19 mouse cellular contexts compared by ENCODE assay signal in genomic region chr9:75618836-75619400, GRCm38 (mm10). TPM values are rescaled to one million over a fixed set of nuclear protein-coding genes. Genes with fewer than 3 reads are reported as not detected.
DNase-seq lines count a peak whose midpoint lies in the region; ATAC-seq and TF ChIP-seq lines count a peak whose summit lies in the region.
"Had no signal": no experiment of that assay in that cellular context is flagged by ENCODE, and none has a peak within 500 bp of the region (broad histone marks: within the 10 kb centered on the region; RNA-seq: fewer than 3 reads in every experiment).

No protein-coding gene starts in this region.

- no peak overlapping the region for H3K4me3 ChIP-seq in hindbrain, embryonic 15.5 days
- H3K4me3 ChIP-seq in hindbrain, embryonic 12.5 days: no peak overlapping the region
- no peak overlapping the region for H3K4me3 ChIP-seq in lung, embryonic 14.5 days (ENCODE audit: low read depth, low read length)
- H3K4me3 ChIP-seq in lung, postnatal 0 days (ENCODE audit: low read depth, low read length): no peak overlapping the region
- no peak overlapping the region for H3K4me3 ChIP-seq in hindbrain, embryonic 16.5 days (ENCODE audit: low read length)
- no peak overlapping the region for H3K4me3 ChIP-seq in limb, embryonic 12.5 days (replicated peaks)
- H3K4me3 ChIP-seq: erythroblast, embryonic 14.5 days; liver, embryonic 12.5 days; midbrain, embryonic 12.5 days had no signal

- no peaks in the 10 kb centered on the region for H3K27me3 ChIP-seq in hindbrain, embryonic 15.5 days
- no peaks in the 10 kb centered on the region for H3K27me3 ChIP-seq in hindbrain, embryonic 12.5 days
- no peaks in the 10 kb centered on the region for H3K27me3 ChIP-seq in lung, embryonic 14.5 days (ENCODE audit: insufficient read depth, low read length)
- no peaks in the 10 kb centered on the region for H3K27me3 ChIP-seq in lung, postnatal 0 days (replicated peaks; ENCODE audit: insufficient read depth, low read length)
- H3K27me3 ChIP-seq in hindbrain, embryonic 16.5 days (replicated peaks; ENCODE audit: control insufficient read depth, insufficient read depth, low read length): no peaks in the 10 kb centered on the region
- H3K27me3 ChIP-seq in limb, embryonic 12.5 days: peaks cover 2% of the 10 kb centered on the region; the same call in 1 of the 2 replicates

- no peaks in the 10 kb centered on the region for H3K9me3 ChIP-seq in hindbrain, embryonic 15.5 days
- no peaks in the 10 kb centered on the region for H3K9me3 ChIP-seq in hindbrain, embryonic 12.5 days (replicated peaks)
- no peaks in the 10 kb centered on the region for H3K9me3 ChIP-seq in lung, embryonic 14.5 days (ENCODE audit: low read depth, low read length)
- no peaks in the 10 kb centered on the region for H3K9me3 ChIP-seq in lung, postnatal 0 days (ENCODE audit: low read length)
- H3K9me3 ChIP-seq in hindbrain, embryonic 16.5 days (ENCODE audit: control insufficient read depth, low read length): no peaks in the 10 kb centered on the region
- H3K9me3 ChIP-seq in limb, embryonic 12.5 days: 0 out of 2 replicates have a peak, but pooled peaks cover 3% of the 10 kb centered on the region
- H3K9me3 ChIP-seq: liver, embryonic 12.5 days; midbrain, embryonic 12.5 days had no signal

- no peaks in the 10 kb centered on the region for H3K4me1 ChIP-seq in hindbrain, embryonic 15.5 days (replicated peaks)
- H3K4me1 ChIP-seq in hindbrain, embryonic 12.5 days: no peaks in the 10 kb centered on the region
- H3K4me1 ChIP-seq in lung, embryonic 14.5 days (ENCODE audit: insufficient read depth): no peaks in the 10 kb centered on the region
- no peaks in the 10 kb centered on the region for H3K4me1 ChIP-seq in lung, postnatal 0 days (ENCODE audit: insufficient read depth, low read depth, low read length)
- no peaks in the 10 kb centered on the region for H3K4me1 ChIP-seq in hindbrain, embryonic 16.5 days (ENCODE audit: control insufficient read depth, insufficient read depth, low read depth, low read length)
- peaks cover 8% of the 10 kb centered on the region for H3K4me1 ChIP-seq in limb, embryonic 12.5 days (replicated peaks)
- H3K4me1 ChIP-seq: liver, embryonic 12.5 days; midbrain, embryonic 12.5 days had no signal

- H3K27ac ChIP-seq in hindbrain, embryonic 15.5 days (replicated peaks): no peak overlapping the region
- no peak overlapping the region for H3K27ac ChIP-seq in hindbrain, embryonic 12.5 days
- no peak overlapping the region for H3K27ac ChIP-seq in lung, embryonic 14.5 days (ENCODE audit: low read depth)
- H3K27ac ChIP-seq in lung, postnatal 0 days (ENCODE audit: low read length): no peak overlapping the region
- H3K27ac ChIP-seq in hindbrain, embryonic 16.5 days (ENCODE audit: low read depth, low read length): no peak overlapping the region
- no peak overlapping the region for H3K27ac ChIP-seq in limb, embryonic 12.5 days
- H3K27ac ChIP-seq: liver, embryonic 12.5 days; midbrain, embryonic 12.5 days had no signal

- WGBS in hindbrain, embryonic 15.5 days: 85% methylated on average over 6 of the region's 6 CpGs
- WGBS in hindbrain, embryonic 12.5 days: 84% methylated on average over 6 of the region's 6 CpGs
- 84% methylated on average over 6 of the region's 6 CpGs for WGBS in lung, embryonic 14.5 days
- 84% methylated on average over 6 of the region's 6 CpGs for WGBS in lung, postnatal 0 days
- WGBS in hindbrain, embryonic 16.5 days: 80% methylated on average over 6 of the region's 6 CpGs
- WGBS in limb, embryonic 12.5 days: 57% methylated on average over 6 of the region's 6 CpGs

- no peak overlapping the region for H3K4me2 ChIP-seq in hindbrain, embryonic 15.5 days
- no peak overlapping the region for H3K4me2 ChIP-seq in hindbrain, embryonic 12.5 days (replicated peaks)
- H3K4me2 ChIP-seq in lung, embryonic 14.5 days: no peak overlapping the region
- H3K4me2 ChIP-seq in lung, postnatal 0 days (replicated peaks; ENCODE audit: low read depth, low read length): no peak overlapping the region
- H3K4me2 ChIP-seq in hindbrain, embryonic 16.5 days (ENCODE audit: low read length): no peak overlapping the region
- H3K4me2 ChIP-seq in limb, embryonic 12.5 days: no peak overlapping the region
- H3K4me2 ChIP-seq: heart, embryonic 11.5 days; liver, embryonic 12.5 days; midbrain, embryonic 12.5 days had no signal

- DNase-seq in lung, embryonic 14.5 days: no peak
- no peak for DNase-seq in lung, postnatal 0 days (ENCODE audit: low spot score)
- no peak for DNase-seq in spleen, postnatal 10 days (ENCODE audit: low spot score in 2 of 2)
- DNase-seq: cerebellum, adult 2 months; cerebellum, postnatal 36 days; heart, postnatal 10 days; kidney, postnatal 25 days; lung, adult 2 months; right cerebral cortex, adult 18-20 months; thymus, postnatal 25 days had no signal

- TF ChIP-seq EP300 in lung, postnatal 0 days (IDR thresholded peaks at IDR 0.05): no peak

- no peak for TF ChIP-seq CTCF in lung, embryonic 14.5 days (IDR thresholded peaks at IDR 0.05; ENCODE audit: low read depth)
- TF ChIP-seq CTCF in lung, postnatal 0 days (IDR thresholded peaks at IDR 0.05): no peak

- peak; percentile 27; the same call in 1 of the 2 replicates for ATAC-seq in hindbrain, embryonic 15.5 days (ENCODE audit: low FRiP score, low read depth)
- ATAC-seq in hindbrain, embryonic 12.5 days (ENCODE audit: low FRiP score): no peak
- ATAC-seq in lung, embryonic 14.5 days (ENCODE audit: insufficient read depth): 0 out of 2 replicates have a peak, but pooled peaks have one; percentile 24
- ATAC-seq in lung, postnatal 0 days: no peak
- peak; percentile 60; the same call in 1 of the 2 replicates for ATAC-seq in hindbrain, embryonic 16.5 days
- peak; percentile 79 for ATAC-seq in limb, embryonic 12.5 days (ENCODE audit: insufficient number of reproducible peaks, insufficient read depth, low FRiP score, low TSS enrichment, low read depth)
- ATAC-seq: forebrain, embryonic 14.5 days; liver, embryonic 12.5 days had no signal

- no peaks in the 10 kb centered on the region for H3K36me3 ChIP-seq in hindbrain, embryonic 15.5 days
- H3K36me3 ChIP-seq in hindbrain, embryonic 12.5 days: no peaks in the 10 kb centered on the region
- H3K36me3 ChIP-seq in lung, embryonic 14.5 days (ENCODE audit: insufficient read depth): no peaks in the 10 kb centered on the region
- H3K36me3 ChIP-seq in lung, postnatal 0 days (ENCODE audit: insufficient read depth, low read length): no peaks in the 10 kb centered on the region
- H3K36me3 ChIP-seq in hindbrain, embryonic 16.5 days (ENCODE audit: control insufficient read depth, insufficient read depth, low read length): no peaks in the 10 kb centered on the region
- no peaks in the 10 kb centered on the region for H3K36me3 ChIP-seq in limb, embryonic 12.5 days
- H3K36me3 ChIP-seq: liver, embryonic 12.5 days; midbrain, embryonic 12.5 days had no signal

- H3K9ac ChIP-seq in hindbrain, embryonic 15.5 days: no peak overlapping the region
- no peak overlapping the region for H3K9ac ChIP-seq in hindbrain, embryonic 12.5 days
- no peak overlapping the region for H3K9ac ChIP-seq in lung, embryonic 14.5 days
- no peak overlapping the region for H3K9ac ChIP-seq in lung, postnatal 0 days (replicated peaks; ENCODE audit: low read depth)
- no peak overlapping the region for H3K9ac ChIP-seq in hindbrain, embryonic 16.5 days (ENCODE audit: low read depth, low read length)
- H3K9ac ChIP-seq in limb, embryonic 12.5 days (replicated peaks): no peak overlapping the region
- H3K9ac ChIP-seq: liver, embryonic 12.5 days; midbrain, embryonic 12.5 days had no signal

RNA-seq across cellular contexts. Expression of gene Lysmd2, which starts 6.6 kb away (rescaled TPM):
- 33.2 and 35.4 TPM in 2 replicates for polyA plus RNA-seq in hindbrain, embryonic 15.5 days (2015; fragmentation: Nextera tagmentation; extraction: Ambion mirVana)
- 21.2 and 24.2 TPM in 2 replicates for polyA plus RNA-seq in hindbrain, embryonic 12.5 days (2016; fragmentation: Nextera tagmentation; extraction: Ambion mirVana)
- polyA plus RNA-seq in lung, embryonic 14.5 days (2014; fragmentation: Nextera tagmentation; extraction: Ambion mirVana): 29.8 and 30.0 TPM in 2 replicates
- 26.1 and 29.9 TPM in 2 replicates for polyA plus RNA-seq in lung, postnatal 0 days (2015; fragmentation: Nextera tagmentation; extraction: Ambion mirVana)
- polyA plus RNA-seq in hindbrain, embryonic 16.5 days (2015; fragmentation: Nextera tagmentation; extraction: Ambion mirVana): 34.9 and 36.3 TPM in 2 replicates
- polyA plus RNA-seq in limb, embryonic 12.5 days (2016; fragmentation: Nextera tagmentation; extraction: Ambion mirVana): 22.0 and 25.8 TPM in 2 replicates
- polyA plus RNA-seq: erythroblast, embryonic 14.5 days had no signal

RNA-seq across cellular contexts. Expression of gene Tmod2, which starts 7.8 kb away (rescaled TPM):
- polyA plus RNA-seq in hindbrain, embryonic 15.5 days (2015; fragmentation: Nextera tagmentation; extraction: Ambion mirVana): 262 and 271 TPM in 2 replicates
- 110 and 112 TPM in 2 replicates for polyA plus RNA-seq in hindbrain, embryonic 12.5 days (2016; fragmentation: Nextera tagmentation; extraction: Ambion mirVana)
- polyA plus RNA-seq in lung, embryonic 14.5 days (2014; fragmentation: Nextera tagmentation; extraction: Ambion mirVana): 8.0 and 9.5 TPM in 2 replicates
- 10.6 and 11.3 TPM in 2 replicates for polyA plus RNA-seq in lung, postnatal 0 days (2015; fragmentation: Nextera tagmentation; extraction: Ambion mirVana)
- 291 and 339 TPM in 2 replicates for polyA plus RNA-seq in hindbrain, embryonic 16.5 days (2015; fragmentation: Nextera tagmentation; extraction: Ambion mirVana)
- 26.7 and 27.3 TPM in 2 replicates for polyA plus RNA-seq in limb, embryonic 12.5 days (2016; fragmentation: Nextera tagmentation; extraction: Ambion mirVana)
- polyA plus RNA-seq: erythroblast, embryonic 14.5 days had no signal

RNA-seq across cellular contexts. Expression of gene Tmod3, which starts 59.5 kb away (rescaled TPM):
- 80.8 and 84.5 TPM in 2 replicates for polyA plus RNA-seq in hindbrain, embryonic 15.5 days (2015; fragmentation: Nextera tagmentation; extraction: Ambion mirVana)
- polyA plus RNA-seq in hindbrain, embryonic 12.5 days (2016; fragmentation: Nextera tagmentation; extraction: Ambion mirVana): 96.5 and 98.4 TPM in 2 replicates
- polyA plus RNA-seq in lung, embryonic 14.5 days (2014; fragmentation: Nextera tagmentation; extraction: Ambion mirVana): 131 TPM in 2 replicates
- polyA plus RNA-seq in lung, postnatal 0 days (2015; fragmentation: Nextera tagmentation; extraction: Ambion mirVana): 183 and 213 TPM in 2 replicates
- 75.6 and 79.5 TPM in 2 replicates for polyA plus RNA-seq in hindbrain, embryonic 16.5 days (2015; fragmentation: Nextera tagmentation; extraction: Ambion mirVana)
- 90.8 and 95.9 TPM in 2 replicates for polyA plus RNA-seq in limb, embryonic 12.5 days (2016; fragmentation: Nextera tagmentation; extraction: Ambion mirVana)

Comparison
In these comparisons a context has a peak if more than half of its experiments do, and no peak if none do; other contexts are left out.
1. ATAC-seq: peak in hindbrain, embryonic 15.5 days (single experiment), lung, embryonic 14.5 days (single experiment), hindbrain, embryonic 16.5 days (single experiment) and limb, embryonic 12.5 days (single experiment); none in hindbrain, embryonic 12.5 days (single experiment) and lung, postnatal 0 days (single experiment).